Mouse (Mus musculus) thymus, postnatal 36 days (tissue): ENCODE measurements around the gene Ak7.

Experiments used
- DNase-seq, 2 experiments: peaks; one replicate each; pipeline ENCODE4 v3.0.0; 2022; ENCODE audit warnings: mixed read lengths in 2 of 2

Gene Ak7

DNA sequence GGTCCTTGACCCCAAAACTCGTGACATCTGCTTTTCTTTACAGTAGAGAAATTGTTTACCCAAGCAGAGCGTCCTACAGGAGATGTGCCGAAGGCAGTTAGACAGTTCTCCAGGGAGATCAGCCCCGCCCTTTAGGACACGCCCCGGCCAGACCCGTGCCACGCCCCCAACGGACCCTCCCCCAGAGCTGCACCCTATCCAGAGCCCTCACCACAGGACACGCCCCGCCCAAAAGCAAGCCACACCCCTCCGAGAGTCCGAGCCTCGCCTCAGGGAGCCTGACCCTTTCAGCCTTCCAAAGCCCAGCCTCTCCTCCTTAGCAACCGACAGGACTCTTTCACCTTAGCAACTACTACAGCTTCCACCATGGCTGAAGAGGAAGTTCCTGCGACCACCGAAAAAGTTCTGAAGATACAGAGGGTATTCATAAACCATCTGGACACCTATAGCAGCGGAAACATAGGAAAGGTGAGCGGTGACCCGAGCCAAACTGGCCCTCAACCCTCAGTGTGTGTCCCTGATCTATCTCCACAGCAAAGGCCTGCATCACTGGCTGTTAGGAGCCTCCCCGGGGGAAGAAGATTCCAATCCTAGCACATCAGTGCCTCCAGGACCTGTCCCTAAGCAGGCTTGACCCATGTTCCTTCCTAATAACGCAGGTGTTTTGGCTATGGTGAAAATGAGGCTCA lies at the start of gene Ak7:
Gene Ak7 (plus strand): TSS at position 178 of the 689 bp plus-strand sequence.
- DNase-seq, result peak; percentile 50 to 63

DNA sequence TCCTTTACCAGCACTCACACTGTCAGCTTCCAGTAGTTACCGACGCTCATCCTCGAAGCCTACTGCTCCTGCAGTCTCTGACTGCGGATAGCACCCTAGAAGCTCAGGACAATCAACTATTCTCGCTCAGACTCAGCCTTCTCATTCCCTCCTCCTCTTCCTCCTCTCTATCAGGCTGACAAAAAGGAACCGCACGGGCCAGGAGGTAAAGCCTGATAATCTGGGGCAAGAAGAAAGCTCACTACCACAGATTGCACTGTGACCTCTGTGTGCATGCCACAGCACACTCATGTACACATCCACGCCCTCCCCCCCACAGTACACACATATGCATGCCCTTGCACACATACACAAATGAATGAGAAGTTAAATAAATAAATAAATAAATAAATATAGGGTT lies 29.5 kb upstream of the Ak7 start:
- DNase-seq, result no peak

DNA sequence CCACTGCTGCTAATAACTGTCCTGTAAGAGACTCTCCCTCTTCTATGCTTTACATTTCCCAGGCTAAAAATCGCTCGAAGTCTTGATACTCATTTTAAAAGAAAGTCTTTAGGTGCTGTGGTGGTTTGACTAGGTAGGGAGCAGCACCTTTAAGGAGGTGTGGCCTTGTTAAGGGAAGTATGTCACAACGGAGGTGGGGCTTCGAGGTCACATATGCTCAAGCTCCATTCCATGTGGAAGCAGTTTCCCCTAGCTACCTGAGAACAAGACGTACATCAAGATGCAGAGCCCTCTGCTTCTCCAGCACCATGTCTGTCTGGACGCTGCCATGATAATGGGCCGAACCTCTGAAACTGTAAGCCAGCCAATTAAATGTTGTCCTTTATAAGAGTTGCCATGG lies 27.6 kb upstream of the Ak7 start:
- no peak for DNase-seq

DNA sequence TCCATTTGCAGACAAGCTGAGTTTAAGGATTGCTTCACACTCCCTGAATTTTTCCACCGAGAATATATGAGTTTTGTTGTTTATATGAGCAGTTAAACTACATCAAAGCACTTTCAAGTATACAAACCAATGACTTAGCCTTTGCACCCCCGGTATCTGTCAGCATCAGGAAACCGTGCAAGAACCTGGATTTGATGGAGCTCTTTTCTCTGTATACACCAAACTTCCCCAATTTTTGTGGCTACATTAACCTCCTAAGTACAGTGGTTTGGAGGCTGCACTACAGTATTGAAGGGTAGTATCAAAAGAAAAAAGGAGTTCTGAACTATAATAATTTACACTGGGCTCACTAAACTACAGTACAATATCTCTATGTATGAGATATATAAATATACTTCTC lies 27.0 kb upstream of the Ak7 start:
- no peak for DNase-seq

DNA sequence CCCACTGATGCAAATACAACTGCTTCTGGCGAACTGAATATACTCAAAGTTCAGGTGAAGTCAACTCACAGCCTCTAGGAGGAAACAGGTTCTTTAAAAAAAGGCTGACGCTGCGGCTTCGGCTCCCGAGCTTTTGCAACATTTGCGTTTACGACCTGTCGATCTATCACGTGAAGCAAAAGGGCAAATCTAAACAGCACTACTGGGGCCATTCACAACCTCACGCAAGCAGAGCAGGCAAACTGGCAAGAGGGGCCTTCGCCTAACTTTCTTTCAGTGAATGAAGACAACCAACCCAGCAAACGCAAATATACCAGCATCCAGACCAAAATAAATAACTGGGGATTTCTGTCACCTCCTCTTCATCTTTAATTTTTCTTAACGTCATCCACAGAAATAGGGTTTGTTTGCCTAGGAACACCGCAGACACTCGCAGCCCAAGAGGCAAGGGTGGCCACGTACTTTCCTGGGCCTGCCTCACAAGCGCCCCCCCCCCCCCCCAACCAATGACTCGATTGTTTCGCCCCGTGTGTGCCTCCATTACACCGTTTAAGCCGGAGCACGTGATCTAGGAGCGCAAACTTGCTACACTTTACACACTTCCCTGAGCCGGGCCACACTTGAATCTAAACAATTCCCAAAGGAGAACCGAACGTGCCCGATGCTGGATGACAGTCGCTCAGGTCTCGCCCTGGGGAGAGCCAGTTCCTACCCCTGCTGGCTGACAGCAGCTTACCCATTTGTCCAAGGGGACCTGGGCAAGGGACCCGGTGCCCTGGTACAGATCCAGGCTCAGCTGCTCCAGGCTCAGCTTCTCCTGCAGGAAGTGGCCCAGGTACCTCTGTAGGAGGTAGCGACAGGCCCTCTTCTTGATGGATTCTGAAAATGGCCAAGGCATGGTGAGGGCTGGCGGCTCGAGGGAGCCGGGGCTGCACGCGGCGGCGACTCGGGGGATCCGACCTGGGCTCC lies 21.6 kb upstream of the Ak7 start, which contains the start of gene Gskip:
Gene Gskip (plus strand): TSS at position 897 of the 969 bp plus-strand sequence.
- peak; percentile 47 to 49 for DNase-seq

DNA sequence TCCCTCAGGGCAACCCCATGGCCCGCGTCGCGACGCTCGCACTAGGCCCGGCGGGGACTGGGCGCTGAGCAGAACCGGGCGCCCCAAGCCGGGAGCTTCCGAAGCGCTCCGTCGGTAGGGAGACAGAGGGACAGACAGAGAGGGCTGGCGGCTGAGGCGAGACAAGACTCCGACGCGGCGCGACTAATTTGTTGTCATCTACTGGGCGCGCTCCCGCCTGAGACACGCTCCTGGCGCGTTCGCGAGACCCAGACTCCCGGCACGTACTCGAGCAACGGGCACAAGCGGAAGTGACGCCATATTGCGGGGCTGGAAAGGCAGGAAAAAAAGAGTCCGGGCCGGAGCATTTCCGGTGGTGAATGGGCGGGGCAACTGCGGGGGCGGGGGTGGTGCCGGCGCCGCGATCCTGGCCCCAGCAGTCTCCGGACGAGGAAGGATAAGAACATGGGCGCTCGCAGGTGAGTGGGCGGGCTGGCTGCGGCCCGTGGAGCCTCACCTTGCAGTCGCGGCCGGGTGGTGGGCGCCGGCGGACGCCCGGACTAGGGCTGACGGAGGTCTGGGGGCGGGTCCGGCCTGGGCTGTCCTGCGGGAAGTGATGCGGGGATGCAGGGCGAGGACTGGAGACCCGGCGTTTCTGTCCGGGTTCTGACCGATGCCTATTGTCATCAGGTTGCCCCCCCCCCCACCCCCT lies 20.6 kb upstream of the Ak7 start, which contains the start of gene Atg2b:
Gene Atg2b (minus strand): TSS at position 211 of the 691 bp plus-strand sequence.
- peak; percentile 91 to 94 for DNase-seq

DNA sequence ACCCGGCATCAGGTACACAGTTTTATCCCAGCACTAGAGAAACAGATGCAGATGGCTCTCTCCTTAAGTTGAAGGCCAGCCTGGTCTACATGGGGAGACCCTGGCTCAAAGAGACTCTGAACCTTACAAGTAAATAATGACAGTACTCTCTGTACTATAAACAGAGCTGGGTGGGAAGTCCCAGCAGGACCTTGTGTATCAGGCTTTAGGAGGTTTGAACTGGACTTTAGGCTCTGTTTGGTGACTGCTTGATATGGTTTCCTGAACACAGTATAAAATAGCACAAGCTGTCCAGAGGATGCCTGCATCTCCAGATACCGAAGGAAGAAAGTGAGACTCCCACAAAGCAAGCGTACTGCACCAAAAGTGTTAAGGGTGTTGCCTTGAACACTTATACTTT lies 19.0 kb upstream of the Ak7 start:
- DNase-seq, result no peak

DNA sequence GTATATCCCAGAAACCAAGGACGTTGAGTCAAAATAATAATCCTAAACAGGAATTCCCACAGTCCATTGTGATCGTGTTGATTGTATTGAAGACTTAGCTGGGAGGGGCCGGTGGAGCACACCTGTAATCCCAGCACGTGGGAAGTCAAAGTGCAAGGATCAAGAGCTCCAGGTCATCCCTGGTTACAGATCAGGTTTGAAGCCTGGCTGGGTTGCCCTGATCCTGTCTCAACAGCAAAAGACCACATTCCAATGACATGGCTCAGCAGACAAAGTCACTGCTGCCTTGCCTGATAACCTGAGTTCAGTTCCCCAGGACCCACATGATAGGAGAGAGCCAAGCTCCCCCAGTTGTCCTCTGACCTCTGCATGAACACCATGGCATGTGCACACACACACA lies 18.4 kb upstream of the Ak7 start:
- DNase-seq, result no peak

DNA sequence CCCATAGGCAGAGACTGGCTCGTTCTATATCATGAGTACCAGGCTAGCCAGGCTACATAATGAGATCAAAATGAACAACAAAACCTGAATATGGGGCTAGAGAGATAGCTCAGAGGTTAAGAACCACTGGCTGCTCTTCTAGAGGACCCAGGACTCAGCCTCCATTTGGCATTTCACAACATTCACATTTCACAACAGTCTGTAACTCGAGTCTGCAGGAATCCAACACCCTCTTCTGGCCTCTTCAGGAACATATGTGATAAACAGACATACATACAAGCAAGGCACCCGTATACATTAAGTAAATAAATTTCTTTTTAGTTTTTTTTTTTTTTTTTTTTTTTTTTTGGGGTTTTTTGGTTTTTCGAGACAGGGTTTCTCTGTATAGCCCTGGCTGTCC lies 17.2 kb upstream of the Ak7 start:
- no peak for DNase-seq

DNA sequence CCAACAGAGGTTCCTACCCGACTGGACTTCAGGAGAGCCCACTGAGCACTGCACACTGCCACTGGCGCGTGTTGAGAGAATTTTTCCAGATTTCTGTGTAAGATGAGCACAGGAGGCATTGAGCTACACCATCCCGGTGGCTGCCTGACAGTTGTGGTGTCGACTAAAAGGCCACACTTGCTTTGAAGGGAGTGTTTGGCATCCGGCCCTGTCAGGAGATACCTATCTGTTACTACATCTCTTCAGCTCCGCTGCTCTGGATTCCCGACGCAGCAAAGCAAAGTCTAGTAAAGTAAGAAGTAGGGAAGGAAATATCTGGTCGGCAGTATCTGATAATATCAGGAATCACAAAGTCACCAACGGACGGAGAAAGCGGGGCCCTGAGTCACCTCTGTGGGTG lies 16.3 kb upstream of the Ak7 start:
- no peak for DNase-seq

DNA sequence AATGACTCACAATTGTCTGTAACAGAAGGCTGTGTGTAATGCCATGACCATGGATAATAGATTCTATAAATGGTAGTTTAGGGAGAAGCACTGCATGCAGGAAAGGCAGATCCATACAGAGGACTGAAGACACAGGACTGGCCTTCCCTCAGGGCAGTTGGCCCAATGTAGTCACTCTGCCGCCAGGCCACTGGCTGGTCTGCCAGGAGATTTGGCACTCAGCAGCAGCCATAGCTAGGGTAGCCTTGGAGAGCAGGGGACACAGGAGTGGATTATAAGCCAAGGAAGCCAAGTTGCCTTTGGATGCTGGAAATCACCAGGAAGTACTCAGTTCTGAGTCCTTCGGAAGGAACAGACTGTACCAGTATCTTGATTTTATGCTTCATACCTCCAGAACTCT lies 11.8 kb upstream of the Ak7 start:
- no peak for DNase-seq

DNA sequence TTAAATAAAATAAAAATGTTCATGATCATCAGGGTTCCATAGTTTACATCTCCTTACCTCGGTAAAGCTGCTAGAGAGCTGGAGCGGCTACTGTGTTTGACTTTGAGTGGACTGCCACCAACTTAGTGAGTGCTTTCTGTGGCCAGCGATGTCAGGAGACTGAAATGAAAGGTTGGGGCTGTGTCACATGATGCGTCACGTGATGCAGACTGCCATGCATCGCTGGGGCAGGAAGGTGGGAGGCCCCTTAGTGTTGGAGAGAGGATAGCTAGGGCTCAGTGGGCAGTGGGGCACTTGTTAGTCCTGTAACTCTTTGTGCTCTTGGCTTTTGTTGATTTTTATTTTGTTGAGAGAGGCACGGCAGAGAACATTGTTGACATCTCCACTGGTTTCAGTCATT lies 9.9 kb upstream of the Ak7 start:
- DNase-seq, result no peak

DNA sequence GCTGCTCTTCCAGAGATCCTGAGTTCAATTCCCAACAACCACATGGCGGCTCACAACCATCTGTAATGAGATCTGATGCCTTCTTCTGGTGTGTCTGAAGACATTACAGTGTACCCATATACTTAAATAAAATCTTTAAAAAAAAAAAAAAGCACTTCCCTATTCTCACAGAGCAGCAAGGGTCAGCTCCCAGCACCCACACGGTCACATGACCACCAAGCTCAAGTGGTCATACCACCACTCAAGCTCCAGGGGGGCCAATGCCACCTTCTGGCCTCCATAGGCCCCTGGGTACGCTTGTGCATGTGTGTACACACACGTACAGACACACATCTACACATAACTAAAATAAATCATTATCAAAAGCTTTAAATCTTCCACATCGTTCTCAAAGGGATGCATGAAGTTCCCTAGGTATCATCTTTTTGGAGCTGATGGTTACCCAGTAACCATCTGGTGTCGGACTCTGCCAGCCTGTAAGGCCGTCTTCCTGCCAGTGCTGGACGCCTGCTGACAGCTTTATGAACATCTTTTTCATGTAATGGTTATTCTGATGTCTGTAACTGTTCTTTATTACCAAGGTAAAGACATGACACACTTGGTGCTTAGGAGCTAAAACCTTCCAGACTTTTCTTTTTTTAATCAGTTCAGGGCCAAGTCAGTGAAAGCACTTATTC lies 8.5 kb upstream of the Ak7 start:
- no peak for DNase-seq

DNA sequence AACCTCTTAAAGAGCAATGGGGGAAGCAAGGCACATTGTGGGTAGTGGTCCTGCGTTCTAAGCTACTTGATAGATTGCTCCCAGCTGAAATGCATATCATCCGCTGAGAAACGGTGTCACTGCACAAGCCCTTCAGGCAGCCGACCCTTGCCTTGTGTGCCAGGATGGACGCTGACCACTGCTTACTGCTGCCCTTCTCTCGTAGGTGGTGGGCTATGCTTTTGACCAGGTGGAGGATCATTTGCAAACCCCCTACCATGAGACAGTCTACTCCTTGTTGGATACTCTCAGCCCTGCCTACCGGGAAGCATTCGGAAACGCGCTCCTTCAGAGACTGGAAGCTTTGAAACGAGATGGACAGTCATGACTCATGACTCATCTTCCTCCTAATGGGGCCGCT lies 5.3 kb upstream of the Ak7 start:
- no peak for DNase-seq

DNA sequence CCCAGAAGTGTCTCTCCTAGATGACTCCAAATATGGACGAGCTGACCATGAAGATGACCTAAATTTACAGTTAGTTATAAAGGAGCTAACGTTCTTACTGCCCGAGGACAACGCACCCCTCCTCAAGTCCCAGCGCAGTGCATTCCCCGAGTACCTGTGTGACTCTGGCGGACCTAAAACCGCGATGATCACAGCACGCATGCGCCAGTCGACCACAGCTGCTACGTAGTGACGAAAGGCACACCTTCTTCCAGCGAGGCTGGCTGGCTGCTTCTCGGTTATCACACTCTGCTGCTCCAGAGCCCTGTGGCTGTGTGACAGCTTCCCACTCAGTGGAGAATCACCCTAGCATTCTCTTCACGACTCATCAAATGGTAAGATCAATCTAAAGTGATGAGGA lies 12.8 kb downstream of the Ak7 start:
- DNase-seq, result peak; percentile 45 to 62

DNA sequence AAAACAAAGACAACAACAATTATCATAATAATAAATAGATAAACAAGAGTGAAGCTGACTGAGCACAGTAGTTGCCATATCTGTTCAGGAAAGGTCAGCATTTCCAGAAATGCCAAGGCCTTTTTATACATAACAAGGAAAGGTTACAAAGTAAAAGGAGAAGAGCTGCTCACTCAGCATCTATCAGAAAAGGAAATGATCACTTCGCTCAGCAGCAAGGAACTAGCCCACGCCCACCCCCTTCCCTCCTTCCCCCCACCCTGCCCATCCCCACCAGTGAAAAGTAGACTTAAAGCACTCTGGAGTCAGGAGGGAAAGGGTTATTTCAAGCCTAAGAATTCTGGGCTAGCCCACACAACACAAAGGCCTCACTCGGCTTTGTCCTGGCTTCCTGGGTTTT lies 14.4 kb downstream of the Ak7 start:
- no peak for DNase-seq

DNA sequence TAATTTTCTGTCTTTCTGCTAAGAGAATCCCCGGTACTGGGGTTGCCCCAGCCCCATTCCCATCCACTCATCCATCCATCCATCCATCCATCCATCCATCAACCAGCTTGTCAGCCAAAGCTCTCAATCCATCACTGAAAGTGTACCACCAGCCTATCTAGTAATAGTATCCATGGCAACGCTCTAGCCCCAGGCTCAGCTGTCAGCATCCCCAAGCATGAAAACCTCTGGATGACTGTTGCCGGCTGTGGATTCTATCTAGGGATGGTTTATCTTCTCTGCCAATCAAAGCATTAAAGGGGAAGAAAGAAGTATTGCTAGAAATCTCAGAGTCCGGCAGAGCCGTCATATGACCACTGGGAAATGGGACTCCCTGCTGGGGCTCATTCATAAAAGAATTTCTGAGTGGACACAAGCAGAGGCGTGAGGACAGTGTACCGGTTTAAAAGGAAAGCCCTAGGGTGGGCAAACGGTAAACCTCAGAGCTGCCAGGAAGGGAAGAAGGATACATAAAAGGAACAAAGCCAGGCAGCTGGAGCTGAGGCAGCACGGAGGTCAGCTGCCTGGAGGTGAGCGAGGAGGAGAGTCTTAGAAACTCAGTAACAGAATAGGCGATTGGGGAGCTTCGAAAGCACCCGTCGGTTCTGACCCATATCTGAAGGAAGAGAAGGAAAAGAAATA lies 15.8 kb downstream of the Ak7 start:
- no peak for DNase-seq

DNA sequence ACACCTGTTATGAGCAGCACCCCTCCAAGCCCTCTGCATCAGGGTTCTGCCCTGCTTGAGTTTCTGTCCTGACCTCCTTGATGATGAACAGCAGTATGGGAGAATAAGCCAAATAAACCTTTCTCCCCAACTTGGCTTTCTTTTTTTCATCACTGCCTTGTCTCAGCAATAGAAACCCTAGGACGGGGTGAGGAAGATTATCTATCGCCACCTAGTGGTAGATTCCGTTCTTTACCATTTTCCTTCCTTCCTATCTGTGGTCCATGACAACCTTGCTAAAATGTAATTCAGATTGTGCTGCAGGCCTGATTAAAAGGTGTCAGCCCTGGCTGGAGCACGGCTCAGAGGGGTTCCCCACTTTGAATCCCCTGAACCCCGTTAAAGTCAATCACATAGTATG lies 16.9 kb downstream of the Ak7 start:
- no peak for DNase-seq

DNA sequence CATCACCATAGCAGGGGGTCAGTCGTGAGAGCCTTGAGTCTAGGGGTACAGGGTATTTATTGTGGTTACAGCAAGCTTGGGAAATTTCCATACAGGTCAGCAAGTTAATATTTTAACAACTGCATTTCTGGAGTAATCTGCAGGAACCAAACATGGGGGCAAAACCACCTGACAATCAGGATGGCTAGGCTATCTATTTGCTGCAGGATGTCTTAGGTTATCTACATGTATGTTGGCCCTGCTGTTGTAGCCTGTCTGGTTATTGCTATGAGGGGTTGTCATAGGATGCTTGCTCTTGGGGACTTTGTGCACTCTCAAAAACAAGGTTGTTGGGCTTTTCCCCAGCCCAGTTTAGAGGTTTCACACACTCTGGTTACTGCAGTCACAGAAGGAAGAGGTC lies 18.8 kb downstream of the Ak7 start:
- no peak for DNase-seq

DNA sequence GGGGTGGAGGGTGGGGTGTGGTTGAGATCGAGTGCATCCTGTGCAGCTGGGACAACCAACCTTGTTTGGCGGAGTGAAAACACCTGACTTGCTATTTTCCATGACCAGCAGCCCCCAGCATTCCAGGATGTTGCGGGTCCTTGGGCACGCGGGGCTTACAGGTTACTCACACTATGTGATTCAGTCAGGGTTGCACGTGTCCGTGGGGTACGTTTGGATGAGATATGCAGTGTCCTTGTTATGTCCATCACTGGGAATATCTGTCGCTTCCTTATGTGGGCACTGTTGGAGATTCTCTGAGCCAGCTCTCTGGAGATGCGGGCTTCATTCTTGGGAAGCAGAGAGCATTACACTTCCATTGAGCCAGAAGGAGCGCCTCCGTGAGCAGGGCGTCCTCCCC lies 20.0 kb downstream of the Ak7 start:
- no peak for DNase-seq

DNA sequence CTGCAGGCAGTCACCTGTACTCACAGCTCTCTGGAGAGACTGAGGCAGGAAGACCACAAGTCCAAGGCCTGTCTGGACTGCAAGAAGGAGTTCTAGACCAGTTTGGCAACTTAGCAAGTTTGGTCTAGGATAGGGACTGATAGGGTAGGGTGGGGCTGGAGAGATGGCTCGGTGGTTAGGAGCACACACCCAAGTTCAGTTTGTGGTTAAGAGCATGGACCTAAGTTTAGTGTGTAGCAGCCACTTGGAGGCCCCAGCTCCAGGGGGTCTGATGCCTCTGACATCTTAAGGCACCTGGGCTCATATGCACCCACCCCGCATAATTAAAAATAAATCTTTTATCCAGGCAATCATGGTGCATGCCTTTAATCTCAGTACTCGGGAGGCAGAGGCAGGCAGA lies 21.5 kb downstream of the Ak7 start:
- no peak for DNase-seq

DNA sequence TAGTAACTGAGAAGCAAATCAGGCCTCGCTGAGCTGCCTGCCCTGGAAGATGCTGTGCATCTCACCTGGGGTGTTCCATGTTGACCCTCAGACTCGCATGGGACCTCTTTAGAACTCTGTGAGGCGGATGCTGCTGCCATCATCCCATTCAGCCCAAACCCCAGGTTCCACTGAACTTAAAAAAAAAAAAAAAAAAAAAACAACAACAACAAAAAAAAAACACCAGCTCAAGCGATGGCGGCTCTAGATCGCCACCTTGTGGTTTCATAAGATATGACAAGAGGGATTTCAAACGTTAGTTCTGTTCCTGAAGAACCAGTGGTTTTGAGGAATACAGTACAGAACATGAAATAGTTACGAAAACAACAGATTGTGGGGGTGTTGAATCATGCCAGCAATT lies 22.2 kb downstream of the Ak7 start:
- DNase-seq, result peak in 1 of 2 experiments; percentile 7
